Mouse (Mus musculus): ENCODE results near the gene Tmem178. TPM values are rescaled to one million over a fixed set of nuclear protein-coding genes. Genes with fewer than 3 reads are reported as not detected.

Tmem178 gene
- total RNA-seq (2021): 100 to 1,000 TPM; 101 to 111 TPM
- long read RNA-seq, experiment 1, transcript Tmem178-201 (4 exons, 1,696 nt): major isoform, 54 of 57 reads
- long read RNA-seq, experiment 1, partial matches to known transcripts: 2 of 57 reads
- long read RNA-seq, experiment 1, other reads (novel, unspliced or antisense): 1 of 57 reads
- long read RNA-seq, experiment 2, transcript Tmem178-201 (4 exons, 1,696 nt): major isoform, 80 of 82 reads
- long read RNA-seq, experiment 2, partial matches to known transcripts: 1 of 82 reads
- long read RNA-seq, experiment 2, other reads (novel, unspliced or antisense): 1 of 82 reads

DNA sequence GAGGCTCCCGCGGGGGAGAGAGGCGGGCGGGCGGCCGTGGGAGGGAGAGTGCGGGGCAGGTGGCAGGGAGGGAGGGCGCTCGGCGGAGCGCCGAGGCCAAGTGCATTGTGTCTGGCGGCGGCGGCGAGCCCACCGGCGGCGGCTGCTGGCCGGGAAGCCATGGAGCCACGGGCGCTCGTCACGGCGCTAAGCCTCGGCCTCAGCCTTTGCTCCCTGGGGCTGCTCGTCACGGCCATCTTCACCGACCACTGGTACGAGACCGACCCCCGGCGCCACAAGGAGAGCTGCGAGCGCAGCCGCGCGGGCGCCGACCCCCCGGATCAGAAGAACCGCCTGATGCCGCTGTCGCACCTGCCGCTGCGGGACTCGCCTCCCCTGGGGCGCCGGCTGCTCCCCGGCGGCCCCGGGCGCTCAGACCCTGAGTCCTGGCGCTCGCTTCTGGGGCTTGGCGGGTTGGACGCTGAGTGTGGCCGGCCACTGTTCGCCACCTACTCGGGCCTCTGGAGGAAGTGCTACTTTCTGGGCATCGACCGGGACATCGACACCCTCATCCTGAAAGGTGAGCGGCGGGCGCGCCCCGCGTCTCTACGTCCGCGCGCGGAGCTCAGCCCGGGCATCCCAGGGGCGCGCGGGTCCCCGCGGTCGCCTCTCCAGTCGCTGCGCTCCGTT is at the start of gene Tmem178:
Gene Tmem178 (plus strand): TSS at position 103 of the 669 bp plus-strand sequence.
- TF ChIP-seq CTCF (conservative IDR thresholded peaks at IDR 0.05): no peak; the same call in 1 of the 2 replicates
- Histone ChIP-seq H3K4me3 (peak within 1 kb of the TSS; percentile 64), H3K27ac (peak within 1 kb of the TSS; percentile 99)
- DNase-seq (ENCODE audit: low spot score in 2 of 2): no peak

GRCm38 (mm10) chr17:80896481-80896880 is 48.0 kb upstream of the Tmem178 start:
- no peak overlapping the region for H3K4me3 ChIP-seq
- no peak overlapping the region for H3K27ac ChIP-seq
- DNase-seq (ENCODE audit: low spot score in 2 of 2): no peak
- TF ChIP-seq CTCF (conservative IDR thresholded peaks at IDR 0.05): no peak

DNA sequence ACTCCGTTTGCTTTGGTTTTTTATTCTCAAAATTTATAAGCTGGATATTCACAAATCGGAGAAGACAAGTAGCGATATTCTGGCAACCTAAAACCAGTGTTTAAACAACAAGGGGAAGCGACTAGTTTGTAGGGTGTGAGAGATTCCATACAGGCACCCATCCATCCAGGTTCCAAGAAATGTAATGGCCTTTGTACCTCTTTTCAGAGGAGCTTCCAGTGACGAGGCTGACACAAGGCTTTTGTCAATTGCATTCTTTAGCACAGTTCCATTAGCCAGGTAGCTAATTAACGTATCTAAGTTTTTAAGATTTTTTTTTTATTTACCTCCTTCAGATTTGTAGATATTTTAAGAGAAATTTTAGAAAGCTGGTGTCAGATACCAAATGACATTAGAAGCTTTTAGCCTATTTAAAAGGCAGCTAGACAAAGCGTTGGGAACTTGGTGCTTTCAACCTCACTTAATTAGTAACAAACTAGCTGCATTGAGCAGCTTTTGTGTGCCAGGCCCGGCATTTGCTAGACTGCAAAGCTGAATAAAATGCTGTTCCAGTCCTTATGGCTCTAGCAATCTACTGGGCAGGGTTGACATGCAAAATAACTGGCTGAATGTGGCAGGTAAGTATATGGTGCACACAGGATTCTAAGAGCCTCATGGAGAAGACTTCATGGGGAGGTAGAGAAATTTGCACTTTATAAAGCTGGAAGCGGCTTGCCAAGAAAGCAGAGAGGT is 46.6 kb upstream of the Tmem178 start:
- no peak for DNase-seq (ENCODE audit: low spot score in 2 of 2)
- H3K27ac ChIP-seq: no peak overlapping the region
- no peak overlapping the region for H3K4me3 ChIP-seq
- TF ChIP-seq CTCF (conservative IDR thresholded peaks at IDR 0.05): no peak

GRCm38 (mm10) chr17:80899513-80900199 is 44.8 kb upstream of the Tmem178 start:
- Histone ChIP-seq H3K27ac (no peak overlapping the region), H3K4me3 (no peak overlapping the region)
- DNase-seq (ENCODE audit: low spot score in 2 of 2): no peak
- TF ChIP-seq CTCF (conservative IDR thresholded peaks at IDR 0.05): no peak

GRCm38 (mm10) chr17:80900200-80900520 is 44.3 kb upstream of the Tmem178 start:
- no peak overlapping the region for H3K4me3 ChIP-seq
- DNase-seq (ENCODE audit: low spot score in 2 of 2): no peak
- no peak overlapping the region for H3K27ac ChIP-seq
- TF ChIP-seq CTCF (conservative IDR thresholded peaks at IDR 0.05): no peak

GRCm38 (mm10) chr17:80901885-80902284 is 42.5 kb upstream of the Tmem178 start:
- no peak overlapping the region for H3K27ac ChIP-seq
- no peak overlapping the region for H3K4me3 ChIP-seq
- TF ChIP-seq CTCF (conservative IDR thresholded peaks at IDR 0.05): no peak
- DNase-seq (ENCODE audit: low spot score in 2 of 2): no peak

DNA sequence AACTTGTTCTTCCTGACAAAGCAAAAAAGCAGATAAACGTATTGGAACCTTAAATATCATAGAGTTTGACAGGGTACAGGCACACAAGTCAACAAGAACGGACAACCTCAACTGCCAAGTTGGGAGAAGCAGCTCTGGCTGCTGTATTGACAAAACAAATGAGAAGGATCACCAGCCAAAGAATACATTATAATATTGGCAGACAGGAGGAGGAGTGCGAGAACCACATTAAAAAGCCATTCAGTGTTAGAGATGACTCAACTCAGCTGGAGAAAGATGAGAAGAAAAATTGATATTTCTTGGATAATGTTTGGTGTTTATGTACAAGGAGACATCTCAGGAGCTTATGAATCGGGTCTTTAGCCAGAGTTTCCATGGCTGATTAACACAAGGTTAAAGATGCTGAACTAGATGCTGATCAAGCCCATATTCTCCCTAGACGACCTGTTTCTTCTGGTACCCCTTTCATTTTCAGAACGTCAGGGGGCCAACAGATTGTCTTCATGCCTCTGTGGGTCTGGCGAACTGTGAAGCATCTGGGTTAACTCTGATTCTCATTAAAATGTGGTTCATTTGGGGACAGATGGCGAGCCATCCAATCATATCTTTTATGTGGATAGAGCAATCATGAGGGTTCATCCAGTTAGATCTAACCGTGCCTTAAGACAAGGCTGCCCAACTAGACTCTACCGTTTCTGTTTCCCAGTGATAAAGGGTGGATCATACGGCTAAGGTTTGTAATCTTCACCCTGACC is 41.1 kb upstream of the Tmem178 start:
- TF ChIP-seq CTCF (conservative IDR thresholded peaks at IDR 0.05): peak; percentile 29
- DNase-seq (ENCODE audit: low spot score in 2 of 2): no peak
- no peak overlapping the region for H3K27ac ChIP-seq
- no peak overlapping the region for H3K4me3 ChIP-seq

DNA sequence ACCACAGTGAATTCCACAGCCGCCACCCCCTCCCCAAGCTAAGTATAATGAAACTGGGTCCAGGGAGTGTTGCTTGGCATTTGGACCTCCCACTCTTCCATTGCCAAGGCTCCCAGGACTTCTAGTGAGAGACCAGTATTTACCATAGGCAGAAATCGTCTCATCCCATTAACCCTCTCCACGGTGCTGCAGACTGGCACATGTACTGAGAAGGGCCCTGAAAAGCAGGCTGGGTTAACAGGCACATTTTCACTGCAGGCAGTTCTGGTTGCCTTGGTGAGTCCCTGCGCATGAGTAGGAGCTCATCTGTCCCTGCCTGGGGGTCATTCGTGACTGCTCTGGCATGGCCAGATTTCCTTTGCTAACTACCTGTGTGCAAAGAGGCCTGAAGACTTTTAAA is 40.4 kb upstream of the Tmem178 start:
- H3K4me3 ChIP-seq: no peak overlapping the region
- no peak overlapping the region for H3K27ac ChIP-seq
- no peak for DNase-seq (ENCODE audit: low spot score in 2 of 2)
- TF ChIP-seq CTCF (conservative IDR thresholded peaks at IDR 0.05): no peak

- Histone ChIP-seq H3K4me3 (no peak overlapping the region), H3K27ac (no peak overlapping the region)
- DNase-seq (ENCODE audit: low spot score in 2 of 2): no peak
- TF ChIP-seq CTCF (conservative IDR thresholded peaks at IDR 0.05): no peak
Measured at GRCm38 (mm10) chr17:80915666-80916065, 28.8 kb upstream of the Tmem178 start.

DNA sequence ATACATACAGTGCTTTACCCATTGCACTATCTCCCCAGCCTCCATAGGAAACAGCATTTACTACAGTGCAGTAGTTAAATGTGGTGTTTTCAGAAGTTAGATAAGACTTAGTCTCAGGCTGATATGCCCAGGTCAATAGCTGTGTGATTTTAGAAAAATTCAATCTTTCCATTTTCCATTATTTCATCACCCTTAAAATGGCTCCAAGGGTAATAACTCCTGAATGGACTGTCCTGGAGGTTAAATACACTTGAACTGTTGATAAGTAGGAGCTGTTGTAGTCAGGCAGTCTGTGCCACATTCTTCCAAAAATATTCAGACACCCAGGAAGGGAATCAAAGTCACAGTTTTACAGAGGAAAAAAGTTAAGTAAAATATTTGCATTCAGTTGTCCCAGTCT is 25.2 kb upstream of the Tmem178 start:
- Histone ChIP-seq H3K4me3 (no peak overlapping the region), H3K27ac (no peak overlapping the region)
- no peak for TF ChIP-seq CTCF (conservative IDR thresholded peaks at IDR 0.05)
- no peak for DNase-seq (ENCODE audit: low spot score in 2 of 2)

DNA sequence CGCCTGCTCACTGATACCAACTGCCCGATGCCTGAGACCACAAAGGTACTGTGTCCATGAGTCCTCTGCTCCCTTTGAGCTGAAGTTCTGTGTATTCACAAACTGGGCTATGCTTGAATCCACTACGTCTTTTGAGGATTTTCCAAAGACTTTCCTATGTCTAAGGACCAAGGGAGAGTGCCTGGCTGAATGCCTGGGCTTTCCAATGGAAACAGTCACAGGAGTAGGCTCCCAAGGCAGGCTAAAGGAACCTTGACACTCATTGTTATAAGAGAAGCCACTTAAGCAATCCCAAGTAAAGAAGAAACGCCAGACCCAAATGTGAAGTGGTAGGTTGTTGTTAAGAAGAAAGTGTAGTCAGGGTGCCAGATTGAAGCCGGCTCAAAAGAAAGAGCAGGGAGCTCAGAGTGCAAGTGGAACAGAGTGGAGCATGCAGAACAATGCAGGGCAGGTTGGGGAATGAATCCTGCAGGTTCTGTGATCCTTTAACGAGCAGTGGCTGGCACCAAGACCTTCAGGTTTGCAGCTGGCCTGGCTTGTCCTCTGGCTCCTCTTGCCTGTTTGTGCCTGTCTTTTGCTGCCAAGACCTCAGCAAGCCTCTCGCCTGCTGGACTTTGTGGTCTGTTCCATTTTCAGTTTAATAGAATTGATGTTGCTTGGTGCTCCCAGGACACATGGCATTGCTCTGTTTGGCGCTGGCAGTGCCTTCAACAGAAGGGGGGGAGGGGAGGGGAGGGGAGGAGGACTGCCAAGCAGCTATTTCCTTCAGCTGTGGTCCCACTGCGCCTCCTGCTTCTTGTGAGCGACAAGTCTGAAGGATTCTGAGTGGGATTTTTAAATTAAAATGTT is 22.9 kb upstream of the Tmem178 start:
- Histone ChIP-seq H3K27ac (peak overlapping the region; percentile 68), H3K4me3 (no peak overlapping the region)
- TF ChIP-seq CTCF (conservative IDR thresholded peaks at IDR 0.05): peak; percentile 71
- DNase-seq (ENCODE audit: low spot score in 2 of 2): peak in 1 of 2 experiments; percentile 30
